Mouse (Mus musculus): ENCODE data around the gene Tef. TPM values are rescaled to one million over a fixed set of nuclear protein-coding genes. Genes with fewer than 3 reads are reported as not detected.

The Tef gene
- total RNA-seq (2023) = 25.6 TPM

GRCm38 (mm10) chr15:81802001-81802890, at the start of gene Tef:
Tef (plus strand) TSS chr15:81802421.

GRCm38 (mm10) chr15:81858517-81859329, 56.5 kb downstream of the Tef start, which contains the start of gene Tob2:
Tob2 (minus strand) TSS chr15:81858796.

GRCm38 (mm10) chr15:81871604-81872261, 69.5 kb downstream of the Tef start, which contains the start of gene Phf5a:
Phf5a (minus strand) TSS chr15:81871911.

GRCm38 (mm10) chr15:81872262-81873136, 70.3 kb downstream of the Tef start, which contains the start of gene Aco2:
Aco2 (plus strand) TSS chr15:81872309.

Other genes starting within 250 kb of the Tef start
- 130 TPM for gene Ep300, start 217.1 kb upstream of the Tef start, total RNA-seq (2023)
- gene L3mbtl2, start 138.5 kb upstream of the Tef start, total RNA-seq (2023) = 45.7 TPM
- gene Chadl, start 105.1 kb upstream of the Tef start, total RNA-seq (2023) = not detected
- 28.1 TPM for gene Zc3h7b, start 57.4 kb upstream of the Tef start, total RNA-seq (2023)
- gene Rangap1, start 56.9 kb upstream of the Tef start, total RNA-seq (2023) = 86.9 TPM
- 78.4 TPM for gene Tob2, start 56.4 kb downstream of the Tef start, total RNA-seq (2023)
- 54.4 TPM for gene Phf5a, start 69.5 kb downstream of the Tef start, total RNA-seq (2023)
- 151 TPM for gene Aco2, start 69.9 kb downstream of the Tef start, total RNA-seq (2023)
- 15.0 TPM for gene Polr3h, start 123.8 kb downstream of the Tef start, total RNA-seq (2023)
- gene Csdc2, start 134.3 kb downstream of the Tef start, total RNA-seq (2023) = not detected
- gene Pmm1, start 158.5 kb downstream of the Tef start, total RNA-seq (2023) = 26.1 TPM
- not detected for gene 1700029P11Rik, start 178.1 kb downstream of the Tef start, total RNA-seq (2023)
- gene Xrcc6, start 185.4 kb downstream of the Tef start, total RNA-seq (2023) = 31.4 TPM
- 27.8 TPM for gene Desi1, start 231.4 kb downstream of the Tef start, total RNA-seq (2023)
- 94.0 TPM for gene Snu13, start 245.2 kb downstream of the Tef start, total RNA-seq (2023)

Measured in CD8-positive naive resting alpha-beta T cell, adult 57 days (primary cell).